Mouse (Mus musculus): ENCODE measurements around the gene Fancg.

The Fancg gene

GRCm38 (mm10) chr4:43010161-43011038 lies at the start of gene Fancg:
Gene Fancg, minus strand, starts transcription at chr4:43010506.
- peak; percentile 89 for DNase-seq

GRCm38 (mm10) chr4:43059697-43060096 lies 49.4 kb upstream of the Fancg start:
- no peak for DNase-seq

GRCm38 (mm10) chr4:43058753-43059654 lies 48.7 kb upstream of the Fancg start, which contains the start of gene Unc13b:
Gene Unc13b, plus strand, starts transcription at chr4:43058953.
- DNase-seq = peak; percentile 58

- DNase-seq = no peak
Observed at GRCm38 (mm10) chr4:43058392-43058752, 48.1 kb upstream of the Fancg start.

- DNase-seq = no peak
Observed at GRCm38 (mm10) chr4:43057654-43058053, 47.3 kb upstream of the Fancg start.

GRCm38 (mm10) chr4:43052627-43053026 lies 42.3 kb upstream of the Fancg start:
- peak; percentile 26 for DNase-seq

- peak; percentile 75 for DNase-seq
Observed at GRCm38 (mm10) chr4:43047231-43047630, 36.9 kb upstream of the Fancg start.

GRCm38 (mm10) chr4:43046607-43047006 lies 36.3 kb upstream of the Fancg start:
- DNase-seq = no peak

- DNase-seq = peak; percentile 85
Observed at GRCm38 (mm10) chr4:43045659-43046302, 35.5 kb upstream of the Fancg start, which contains the start of gene Fam214b. Gene Fam214b, minus strand, starts transcription at chr4:43046220.

GRCm38 (mm10) chr4:43045285-43045658 lies 35.0 kb upstream of the Fancg start:
- no peak for DNase-seq

GRCm38 (mm10) chr4:43044673-43045072 lies 34.4 kb upstream of the Fancg start:
- DNase-seq = peak; percentile 21

- DNase-seq = peak; percentile 72
Observed at GRCm38 (mm10) chr4:43043644-43044357, 33.5 kb upstream of the Fancg start.

- no peak for DNase-seq
Observed at GRCm38 (mm10) chr4:43040881-43041547, 30.7 kb upstream of the Fancg start.

GRCm38 (mm10) chr4:43040114-43040572 lies 29.8 kb upstream of the Fancg start:
- DNase-seq = peak; percentile 93

GRCm38 (mm10) chr4:43039609-43040008 lies 29.3 kb upstream of the Fancg start:
- no peak for DNase-seq

- DNase-seq = no peak
Observed at GRCm38 (mm10) chr4:43038567-43039495, 28.5 kb upstream of the Fancg start.

GRCm38 (mm10) chr4:43037860-43038566 lies 27.7 kb upstream of the Fancg start:
- DNase-seq = no peak

GRCm38 (mm10) chr4:43036356-43036755 lies 26.1 kb upstream of the Fancg start:
- DNase-seq = no peak

- DNase-seq = no peak
Observed at GRCm38 (mm10) chr4:43035851-43036250, 25.5 kb upstream of the Fancg start.

GRCm38 (mm10) chr4:43033481-43033880 lies 23.2 kb upstream of the Fancg start:
- no peak for DNase-seq

Data from thymus, postnatal 14 days (tissue).